Mouse (Mus musculus) stomach, postnatal 0 days (tissue): ENCODE measurements around the gene Vmn2r67. TPM values are rescaled to one million over a fixed set of nuclear protein-coding genes. Genes with fewer than 3 reads are reported as not detected.
"Not testable (repeated sequence)": the region's sequence is repeated elsewhere in the genome, so short reads cannot be mapped to it uniquely, and the experiment has no call there.

ENCODE experiments used
- ATAC-seq: fragments of 200-750 bp; cut with Nextera tagmentation; 2 replicates; pipeline ENCODE4 v1.8.0; 2017; ENCODE audit not compliant: low FRiP score, low TSS enrichment
- DNase-seq: peaks from one replicate; pipeline ENCODE4 v3.0.0-alpha.2; 2016; ENCODE audit warnings: low spot score
- H3K27ac ChIP-seq: fragments of 300-500 bp; sonication (generic); replicated peaks from 2 replicates; pipeline ENCODE4 v1.5.1; 2014; ENCODE audit warnings: mild to moderate bottlenecking, control low read depth
- H3K27me3 ChIP-seq: fragments of 300-500 bp; sonication (generic); 2 replicates; pipeline ENCODE4 v1.6.1; 2014; ENCODE audit warnings: low read length; ENCODE audit not compliant: control insufficient read depth, insufficient read depth
- H3K36me3 ChIP-seq: fragments of 300-500 bp; sonication (generic); 2 replicates; pipeline ENCODE4 v1.6.1; 2014; ENCODE audit warnings: low read length, mixed read lengths; ENCODE audit not compliant: control insufficient read depth, insufficient read depth
- H3K4me1 ChIP-seq: fragments of 300-500 bp; sonication (generic); replicated peaks from 2 replicates; pipeline ENCODE4 v1.6.1; 2014; ENCODE audit warnings: antibody characterized with exemption; ENCODE audit not compliant: control insufficient read depth, insufficient read depth
- H3K4me2 ChIP-seq: fragments of 300-500 bp; sonication (generic); replicated peaks from 2 replicates; pipeline ENCODE4 v1.6.1; 2014; ENCODE audit warnings: low read depth, mild to moderate bottlenecking, control low read depth, moderate library complexity
- H3K4me3 ChIP-seq: fragments of 300-500 bp; sonication (generic); 2 replicates; pipeline ENCODE4 v1.5.1; 2014; ENCODE audit warnings: low read depth, low read length, control low read depth
- H3K9ac ChIP-seq: fragments of 300-500 bp; sonication (generic); 2 replicates; pipeline ENCODE4 v1.6.1; 2014; ENCODE audit warnings: mild to moderate bottlenecking, low read length, control low read depth, mixed read lengths
- H3K9me3 ChIP-seq: fragments of 300-500 bp; sonication (generic); 2 replicates; pipeline ENCODE4 v1.6.1; 2016; ENCODE audit warnings: low read length; ENCODE audit not compliant: control insufficient read depth
- CTCF ChIP-seq: IDR thresholded peaks from 2 replicates; pipeline ENCODE4 v1.5.1; 2016; ENCODE audit warnings: antibody characterized with exemption, low read depth, mild to moderate bottlenecking, moderate library complexity
- EP300 ChIP-seq: optimal IDR thresholded peaks from 2 replicates; pipeline ENCODE3; 2016; ENCODE audit warnings: antibody characterized with exemption
- WGBS: fragments of 180-500 bp; shearing (Covaris S2); extraction: QIAGEN DNeasy Blood & Tissue Kit; methylation state at CpG from one replicate; pipeline ENCODE4 v1.1.7; 2014; 5-methylcytosine and 5-hydroxymethylcytosine counted together
- polyA plus RNA-seq: library from polyadenylated mRNA; unstranded; fragments of >200 nt; fragmentation: Nextera tagmentation; extraction: Ambion mirVana; gene quantifications from 2 replicates; pipeline ENCODE4 v1.2.1, GENCODE M21; 2015

Vmn2r67 gene
- polyA plus RNA-seq = not detected in 2 replicates

DNA sequence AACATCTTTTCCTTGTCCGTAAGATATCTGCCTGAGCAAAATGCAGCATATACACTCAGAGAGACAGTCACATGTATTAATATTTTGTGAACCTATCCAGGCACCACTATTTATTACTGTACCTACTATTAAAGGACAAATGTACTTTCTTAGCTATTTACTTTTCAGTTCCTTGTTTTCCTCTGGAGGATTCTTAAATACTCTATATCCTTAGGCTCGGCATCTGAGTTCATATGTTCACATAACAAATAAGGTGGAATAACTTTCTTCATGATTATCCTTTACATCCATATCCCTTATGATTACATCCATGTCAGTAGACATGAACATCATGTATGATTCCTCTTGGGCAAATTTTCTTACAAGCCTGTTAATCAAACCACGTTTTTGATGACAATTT, at the start of gene Vmn2r67:
Gene Vmn2r67 (minus strand): TSS at position 101 of the 400 bp plus-strand sequence.
- ATAC-seq (no peak), DNase-seq (no peak)
- Histone ChIP-seq H3K9me3 (no peaks in the 10 kb centered on the region), H3K4me3 (no peak within 1 kb of the TSS), H3K4me1 (no peaks in the 10 kb centered on the region), H3K36me3 (no peaks in the 10 kb centered on the region), H3K4me2 (no peak within 1 kb of the TSS), H3K9ac (no peak within 1 kb of the TSS), H3K27ac (no peak within 1 kb of the TSS), H3K27me3 (no peaks in the 10 kb centered on the region)
- 76% methylated on average over 3 of the region's 3 CpGs for WGBS
- no peak for TF ChIP-seq CTCF
- no peak for TF ChIP-seq EP300

DNA sequence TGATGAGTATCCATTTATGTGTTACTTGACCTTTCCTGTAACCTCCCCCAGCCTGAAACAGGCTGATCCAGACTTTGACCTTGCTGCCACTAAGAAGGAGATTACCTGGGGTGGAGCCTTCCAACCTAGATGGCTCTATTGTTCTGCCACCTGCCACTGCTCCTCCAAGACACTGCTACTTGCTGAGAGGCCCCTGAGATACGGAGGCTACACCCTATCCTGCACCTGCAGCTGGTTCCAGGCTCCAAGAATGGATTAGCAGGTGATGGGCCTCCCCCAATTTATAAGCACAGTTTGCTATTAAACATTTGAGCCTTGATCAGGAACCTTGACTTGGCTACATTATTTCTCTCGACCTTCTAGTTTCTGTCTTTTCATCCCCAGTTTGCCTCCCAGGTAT, 51.3 kb downstream of the Vmn2r67 start:
- H3K4me2 ChIP-seq, DNase-seq, ATAC-seq, H3K27me3 ChIP-seq, H3K9ac ChIP-seq, H3K9me3 ChIP-seq, H3K36me3 ChIP-seq, H3K27ac ChIP-seq, H3K4me1 ChIP-seq, H3K4me3 ChIP-seq: not testable (repeated sequence)
- 34% methylated on average over 2 of the region's 2 CpGs for WGBS

Other genes with a start within 250 kb of the Vmn2r67 start
- not detected in 2 replicates for gene Vmn2r65, start 191.9 kb downstream of the Vmn2r67 start, polyA plus RNA-seq
- gene Vmn2r66, start 143.7 kb downstream of the Vmn2r67 start, polyA plus RNA-seq = not detected in 2 replicates
- gene Vmn2r68, start 81.8 kb upstream of the Vmn2r67 start, polyA plus RNA-seq = 0.02 TPM in 1 of 2 replicates, not detected in the other